Mouse (Mus musculus): ENCODE measurements around the gene Arhgap6.

Gene Arhgap6

GRCm38 (mm10) chrX:168794974-168795858, at the start of gene Arhgap6:
Gene Arhgap6, plus strand, starts transcription at chrX:168795099.
- DNase-seq (ENCODE audit: low read depth) = no peak

GRCm38 (mm10) chrX:168747011-168747410, 47.9 kb upstream of the Arhgap6 start:
- peak; percentile 41 for DNase-seq (ENCODE audit: low read depth)

GRCm38 (mm10) chrX:168795859-168796848, 1.3 kb downstream of the Arhgap6 start:
- DNase-seq (ENCODE audit: low read depth) = no peak

- DNase-seq (ENCODE audit: low read depth) = no peak
These were observed 9.8 kb downstream of the Arhgap6 start for GRCm38 (mm10) chrX:168804677-168805076.

- DNase-seq (ENCODE audit: low read depth) = no peak
These were observed 15.8 kb downstream of the Arhgap6 start for GRCm38 (mm10) chrX:168810513-168811265.

- no peak for DNase-seq (ENCODE audit: low read depth)
These were observed 24.0 kb downstream of the Arhgap6 start for GRCm38 (mm10) chrX:168818858-168819257.

GRCm38 (mm10) chrX:168824166-168824565, 29.3 kb downstream of the Arhgap6 start:
- no peak for DNase-seq (ENCODE audit: low read depth)

GRCm38 (mm10) chrX:168832343-168832742, 37.4 kb downstream of the Arhgap6 start:
- peak; percentile 1 for DNase-seq (ENCODE audit: low read depth)

GRCm38 (mm10) chrX:168848062-168848461, 53.2 kb downstream of the Arhgap6 start:
- no peak for DNase-seq (ENCODE audit: low read depth)

- no peak for DNase-seq (ENCODE audit: low read depth)
These were observed 79.8 kb downstream of the Arhgap6 start for GRCm38 (mm10) chrX:168874688-168875087.

- DNase-seq (ENCODE audit: low read depth) = no peak
These were observed 108.7 kb downstream of the Arhgap6 start for GRCm38 (mm10) chrX:168903557-168903956.

- DNase-seq (ENCODE audit: low read depth) = peak; percentile 73
These were observed 109.2 kb downstream of the Arhgap6 start for GRCm38 (mm10) chrX:168904086-168904485.

- peak; percentile 51 for DNase-seq (ENCODE audit: low read depth)
These were observed 112.7 kb downstream of the Arhgap6 start for GRCm38 (mm10) chrX:168907586-168907985.

- no peak for DNase-seq (ENCODE audit: low read depth)
These were observed 118.6 kb downstream of the Arhgap6 start for GRCm38 (mm10) chrX:168913519-168913918.

- no peak for DNase-seq (ENCODE audit: low read depth)
These were observed 126.0 kb downstream of the Arhgap6 start for GRCm38 (mm10) chrX:168920942-168921341.

GRCm38 (mm10) chrX:168932420-168932819, 137.5 kb downstream of the Arhgap6 start:
- peak; percentile 44 for DNase-seq (ENCODE audit: low read depth)

- DNase-seq (ENCODE audit: low read depth) = peak; percentile 67
These were observed 140.5 kb downstream of the Arhgap6 start for GRCm38 (mm10) chrX:168935447-168935846.

- peak; percentile 63 for DNase-seq (ENCODE audit: low read depth)
These were observed 143.0 kb downstream of the Arhgap6 start for GRCm38 (mm10) chrX:168937941-168938340.

GRCm38 (mm10) chrX:168941684-168942083, 146.8 kb downstream of the Arhgap6 start:
- no peak for DNase-seq (ENCODE audit: low read depth)

GRCm38 (mm10) chrX:168943217-168943616, 148.3 kb downstream of the Arhgap6 start:
- DNase-seq (ENCODE audit: low read depth) = peak; percentile 12

GRCm38 (mm10) chrX:168975444-168975843, 180.5 kb downstream of the Arhgap6 start:
- peak; percentile 8 for DNase-seq (ENCODE audit: low read depth)

GRCm38 (mm10) chrX:168977776-168978175, 182.9 kb downstream of the Arhgap6 start:
- DNase-seq (ENCODE audit: low read depth) = peak; percentile 22

All from NIH3T3 (cell line).